Mouse (Mus musculus) kidney, embryonic 14.5 days (tissue): ENCODE data around the gene Baz2b. TPM values are rescaled to one million over a fixed set of nuclear protein-coding genes. Genes with fewer than 3 reads are reported as not detected.

Source experiments
- ATAC-seq: fragments of 200-750 bp; cut with Nextera tagmentation; 2 replicates; pipeline ENCODE4 v1.8.0; 2017; ENCODE audit warnings: moderate number of reproducible peaks, mild to moderate bottlenecking, moderate TSS enrichment, moderate library complexity; ENCODE audit not compliant: low FRiP score, low TSS enrichment
- H3K27ac ChIP-seq: fragments of 300-500 bp; sonication (generic); 2 replicates; pipeline ENCODE4 v1.5.1; 2014; ENCODE audit warnings: low read depth, mild to moderate bottlenecking, low read length, moderate library complexity, mixed read lengths
- H3K27me3 ChIP-seq: fragments of 300-500 bp; sonication (generic); 2 replicates; pipeline ENCODE4 v1.6.1; 2014; ENCODE audit warnings: mild to moderate bottlenecking, low read length; ENCODE audit not compliant: control insufficient read depth, insufficient read depth
- H3K36me3 ChIP-seq: fragments of 300-500 bp; sonication (generic); 2 replicates; pipeline ENCODE4 v1.6.1; 2014; ENCODE audit warnings: low read length, mixed read lengths; ENCODE audit not compliant: control insufficient read depth, insufficient read depth
- H3K4me1 ChIP-seq: fragments of 300-500 bp; sonication (generic); 2 replicates; pipeline ENCODE4 v1.6.1; 2014; ENCODE audit warnings: low read length, mixed read lengths; ENCODE audit not compliant: control insufficient read depth, insufficient read depth
- H3K4me2 ChIP-seq: fragments of 300-500 bp; sonication (generic); replicated peaks from 2 replicates; pipeline ENCODE4 v1.6.1; 2014; ENCODE audit warnings: low read depth, mild to moderate bottlenecking, low read length
- H3K4me3 ChIP-seq: fragments of 300-500 bp; sonication (generic); 2 replicates; pipeline ENCODE4 v1.5.1; 2014; ENCODE audit warnings: mild to moderate bottlenecking, low read length
- H3K9ac ChIP-seq: fragments of 300-500 bp; sonication (generic); 2 replicates; pipeline ENCODE4 v1.6.1; 2014; ENCODE audit warnings: low read depth, mild to moderate bottlenecking, low read length, moderate library complexity
- H3K9me3 ChIP-seq: fragments of 300-500 bp; sonication (generic); 2 replicates; pipeline ENCODE4 v1.6.1; 2016; ENCODE audit warnings: low read length; ENCODE audit not compliant: control insufficient read depth
- WGBS: fragments of 180-500 bp; shearing (Covaris S2); extraction: QIAGEN DNeasy Blood & Tissue Kit; methylation state at CpG from one replicate; pipeline ENCODE4 v1.1.7; 2014; 5-methylcytosine and 5-hydroxymethylcytosine counted together
- polyA plus RNA-seq: library from polyadenylated mRNA; unstranded; fragments of >200 nt; fragmentation: Nextera tagmentation; extraction: Ambion mirVana; gene quantifications from 2 replicates; pipeline ENCODE4 v1.2.1, GENCODE M21; 2014

Gene Baz2b
- polyA plus RNA-seq, 1 experiment from 2014 or later: 70.4 TPM

- Histone ChIP-seq H3K9me3 (no peaks in the 10 kb centered on the region), H3K27me3 (no peaks in the 10 kb centered on the region), H3K36me3 (peaks cover 5% of the 10 kb centered on the region; the same call in 1 of the 2 replicates), H3K4me3 (no peak overlapping the region), H3K27ac (no peak overlapping the region), H3K9ac (no peak overlapping the region), H3K4me2 (no peak overlapping the region), H3K4me1 (no peaks in the 10 kb centered on the region)
- no peak for ATAC-seq
- 80% methylated on average over 3 of the region's 3 CpGs for WGBS
These were observed 100.6 kb downstream of the Baz2b start for GRCm38 (mm10) chr2:60109001-60109400.

- 80% methylated on average over 4 of the region's 4 CpGs for WGBS
- no peak overlapping the region for H3K27ac ChIP-seq
- no peaks in the 10 kb centered on the region for H3K36me3 ChIP-seq
- no peak overlapping the region for H3K4me3 ChIP-seq
- H3K4me2 ChIP-seq: no peak overlapping the region
- ATAC-seq: no peak
- H3K4me1 ChIP-seq: 0 out of 2 replicates have a peak, but pooled peaks cover 5% of the 10 kb centered on the region
- no peaks in the 10 kb centered on the region for H3K9me3 ChIP-seq
- no peaks in the 10 kb centered on the region for H3K27me3 ChIP-seq
- H3K9ac ChIP-seq: no peak overlapping the region
These were observed 113.0 kb downstream of the Baz2b start for GRCm38 (mm10) chr2:60096625-60097024.

- WGBS: 63% methylated on average over 6 of the region's 6 CpGs
- Histone ChIP-seq H3K27me3 (no peaks in the 10 kb centered on the region), H3K4me2 (0 out of 2 replicates have a peak overlapping the region, but pooled peaks have one; percentile 38), H3K9me3 (no peaks in the 10 kb centered on the region), H3K36me3 (no peaks in the 10 kb centered on the region), H3K4me1 (peaks cover 8% of the 10 kb centered on the region; the same call in 1 of the 2 replicates), H3K4me3 (no peak overlapping the region), H3K9ac (no peak overlapping the region), H3K27ac (0 out of 2 replicates have a peak overlapping the region, but pooled peaks have one; percentile 19)
- ATAC-seq: 0 out of 2 replicates have a peak, but pooled peaks have one; percentile 53
These were observed 119.4 kb downstream of the Baz2b start for GRCm38 (mm10) chr2:60090280-60090679.

GRCm38 (mm10) chr2:60089528-60090247 is 120.0 kb downstream of the Baz2b start:
- no peaks in the 10 kb centered on the region for H3K9me3 ChIP-seq
- H3K27ac ChIP-seq: peak overlapping the region; percentile 59; the same call in 1 of the 2 replicates
- 0 out of 2 replicates have a peak, but pooled peaks have one; percentile 36 for ATAC-seq
- H3K4me1 ChIP-seq: peaks cover 8% of the 10 kb centered on the region; the same call in 1 of the 2 replicates
- H3K4me3 ChIP-seq: peak overlapping the region; percentile 13; the same call in 1 of the 2 replicates
- no peaks in the 10 kb centered on the region for H3K27me3 ChIP-seq
- H3K9ac ChIP-seq: peak overlapping the region; percentile 34; the same call in 1 of the 2 replicates
- H3K4me2 ChIP-seq: peak overlapping the region; percentile 38
- H3K36me3 ChIP-seq: no peaks in the 10 kb centered on the region
- WGBS: 28% methylated on average over 15 of the region's 15 CpGs

DNA sequence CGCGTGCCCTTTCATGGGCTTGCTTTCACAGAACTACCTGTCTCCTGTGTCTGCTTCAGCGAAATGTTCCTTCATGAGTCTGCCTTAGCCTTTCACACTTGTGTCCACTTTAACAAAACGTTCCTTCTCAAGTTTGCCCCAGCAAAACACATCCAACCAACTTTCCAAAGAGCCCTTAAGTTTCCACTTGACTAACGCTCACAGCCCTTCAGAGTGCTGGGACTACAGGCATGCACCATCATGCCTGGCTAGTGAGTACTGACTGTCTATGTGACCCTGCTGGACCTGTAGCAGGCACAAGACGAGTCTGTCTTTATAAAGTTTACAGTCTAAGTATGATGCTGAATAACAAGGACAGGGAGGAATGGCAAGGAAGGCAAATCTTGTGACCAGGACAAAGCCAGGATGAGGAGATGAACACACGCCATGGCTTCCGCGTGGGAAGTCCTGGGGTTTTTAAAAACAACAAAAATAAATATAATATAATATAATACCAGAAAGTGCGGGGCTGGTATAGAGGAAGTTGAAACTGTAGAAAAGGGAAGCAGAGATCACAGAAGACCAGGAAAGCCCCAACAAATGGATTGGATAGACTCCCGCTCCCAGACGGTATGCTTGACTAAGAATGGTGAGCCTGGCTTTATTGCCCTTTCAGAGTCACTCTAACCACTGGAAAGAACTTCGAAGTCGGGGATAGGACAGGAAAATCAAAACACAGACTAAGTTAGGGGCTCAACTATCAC is 120.7 kb downstream of the Baz2b start:
- H3K27me3 ChIP-seq: no peaks in the 10 kb centered on the region
- H3K27ac ChIP-seq: peak overlapping the region; percentile 59; the same call in 1 of the 2 replicates
- no peak overlapping the region for H3K9ac ChIP-seq
- H3K4me3 ChIP-seq: no peak overlapping the region; the same call in 1 of the 2 replicates
- H3K4me2 ChIP-seq: no peak overlapping the region
- no peaks in the 10 kb centered on the region for H3K9me3 ChIP-seq
- ATAC-seq: 0 out of 2 replicates have a peak, but pooled peaks have one; percentile 14
- 75% methylated on average over 14 of the region's 14 CpGs for WGBS
- H3K4me1 ChIP-seq: peaks cover 4% of the 10 kb centered on the region; the same call in 1 of the 2 replicates
- no peaks in the 10 kb centered on the region for H3K36me3 ChIP-seq

- no peak for ATAC-seq
- H3K4me2 ChIP-seq: no peak overlapping the region
- no peak overlapping the region for H3K9ac ChIP-seq
- H3K4me1 ChIP-seq: peaks cover 12% of the 10 kb centered on the region
- no peaks in the 10 kb centered on the region for H3K36me3 ChIP-seq
- H3K9me3 ChIP-seq: no peaks in the 10 kb centered on the region
- WGBS: 75% methylated on average over 8 of the region's 8 CpGs
- H3K27ac ChIP-seq: no peak overlapping the region
- no peaks in the 10 kb centered on the region for H3K27me3 ChIP-seq
- no peak overlapping the region for H3K4me3 ChIP-seq
These were observed 123.3 kb downstream of the Baz2b start for GRCm38 (mm10) chr2:60086197-60086903.

GRCm38 (mm10) chr2:60084823-60085222 is 124.8 kb downstream of the Baz2b start:
- H3K4me3 ChIP-seq: no peak overlapping the region
- H3K36me3 ChIP-seq: no peaks in the 10 kb centered on the region
- H3K9ac ChIP-seq: no peak overlapping the region
- no peak overlapping the region for H3K27ac ChIP-seq
- no peak overlapping the region for H3K4me2 ChIP-seq
- H3K4me1 ChIP-seq: peaks cover 11% of the 10 kb centered on the region
- WGBS: 88% methylated on average over 1 of the region's 1 CpGs
- no peaks in the 10 kb centered on the region for H3K27me3 ChIP-seq
- no peak for ATAC-seq
- no peaks in the 10 kb centered on the region for H3K9me3 ChIP-seq

DNA sequence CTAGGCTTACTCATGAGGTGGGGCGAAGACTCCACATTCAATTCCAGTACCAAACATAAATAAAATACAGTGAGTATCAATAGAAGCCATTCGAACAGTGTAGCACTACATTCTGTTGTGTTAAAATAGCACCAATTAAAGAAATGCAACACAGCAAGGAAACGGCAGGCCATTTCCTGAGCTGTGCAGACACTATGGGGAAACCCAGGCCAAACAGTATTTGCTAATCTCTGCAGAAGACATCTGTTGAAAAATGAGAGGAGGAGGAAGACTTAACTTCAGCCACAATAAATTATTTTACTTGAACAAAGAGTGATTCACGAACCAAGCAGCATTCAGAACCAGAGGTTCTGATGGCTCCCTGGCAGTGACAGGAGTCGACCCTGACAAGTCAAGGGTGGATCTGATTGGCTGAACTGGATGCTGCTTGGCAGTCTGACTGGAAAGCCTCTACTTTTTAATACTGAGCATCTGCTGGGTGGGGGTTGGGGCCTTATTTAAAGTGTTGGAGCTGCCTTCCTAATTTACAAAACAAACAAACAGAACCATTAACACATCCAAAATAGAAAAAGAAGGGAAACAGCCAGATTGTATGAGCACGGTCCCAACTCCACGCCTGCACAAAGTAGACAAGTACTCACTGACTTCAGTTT is 126.5 kb downstream of the Baz2b start:
- Histone ChIP-seq H3K36me3 (no peaks in the 10 kb centered on the region), H3K27me3 (no peaks in the 10 kb centered on the region), H3K9ac (no peak overlapping the region), H3K27ac (no peak overlapping the region), H3K4me1 (peaks cover 8% of the 10 kb centered on the region; the same call in 1 of the 2 replicates), H3K9me3 (no peaks in the 10 kb centered on the region), H3K4me3 (no peak overlapping the region), H3K4me2 (no peak overlapping the region)
- no peak for ATAC-seq
- WGBS: 37% methylated on average over 7 of the region's 7 CpGs
